Mouse (Mus musculus): ENCODE measurements around the gene Cxadr.

DNA sequence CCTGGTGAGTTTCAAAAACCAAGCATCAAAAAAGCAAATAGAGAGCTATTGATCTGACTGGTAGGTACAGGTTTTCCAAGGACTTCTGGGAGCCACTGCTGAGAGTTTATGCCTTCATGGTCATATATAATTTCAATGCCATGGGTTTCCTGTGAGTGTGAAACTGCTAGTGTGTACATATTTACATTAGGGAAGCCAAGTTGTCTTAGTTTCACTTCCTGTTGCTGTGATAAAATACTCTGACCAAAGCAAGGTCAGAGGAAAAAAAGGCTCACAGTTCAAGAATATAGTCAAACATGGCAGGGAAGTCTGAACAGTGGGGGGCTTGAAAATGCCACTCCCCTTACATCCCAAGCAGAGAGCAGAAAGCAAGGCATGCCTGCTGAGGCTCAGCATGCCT, 33.8 kb upstream of the Cxadr start:
- TF ChIP-seq CTCF (IDR thresholded peaks at IDR 0.05; ENCODE audit: low read depth, low read length) (no peak), TAL1 (conservative IDR thresholded peaks at IDR 0.05; ENCODE audit: low read depth, low read length) (no peak), POLR2AphosphoS5 (IDR thresholded peaks at IDR 0.05; ENCODE audit: insufficient replicate concordance, low read depth, low read length) (no peak)

Measured in G1E (cell line).